Mouse (Mus musculus) hindbrain, embryonic 14.5 days (tissue): Measurements from ENCODE around the gene Ldhc. TPM values are rescaled to one million over a fixed set of nuclear protein-coding genes. Genes with fewer than 3 reads are reported as not detected.

Experiments used
- ATAC-seq: fragments of 200-750 bp; cut with Nextera tagmentation; 2 replicates; pipeline ENCODE4 v1.8.0; 2017; ENCODE audit warnings: moderate number of reproducible peaks, mild to moderate bottlenecking, moderate TSS enrichment, moderate library complexity; ENCODE audit not compliant: low FRiP score
- DNase-seq: peaks from one replicate; pipeline ENCODE4 v3.0.0-alpha.2; 2015; ENCODE audit warnings: low spot score
- H3K27ac ChIP-seq: fragments of 300-500 bp; sonication (generic); 2 replicates; pipeline ENCODE4 v1.5.1; 2014; ENCODE audit warnings: mild to moderate bottlenecking, moderate library complexity
- H3K27me3 ChIP-seq: fragments of 300-500 bp; sonication (generic); 2 replicates; pipeline ENCODE4 v1.6.1; 2014; ENCODE audit warnings: mild to moderate bottlenecking, low read length, mixed read lengths; ENCODE audit not compliant: control insufficient read depth, insufficient read depth
- H3K36me3 ChIP-seq: fragments of 300-500 bp; sonication (generic); replicated peaks from 2 replicates; pipeline ENCODE4 v1.6.1; 2014; ENCODE audit not compliant: control insufficient read depth, insufficient read depth
- H3K4me1 ChIP-seq: fragments of 300-500 bp; sonication (generic); replicated peaks from 2 replicates; pipeline ENCODE4 v1.6.1; 2014; ENCODE audit warnings: antibody characterized with exemption, low read length, mixed read lengths; ENCODE audit not compliant: control insufficient read depth, insufficient read depth
- H3K4me2 ChIP-seq: fragments of 300-500 bp; sonication (generic); replicated peaks from 2 replicates; pipeline ENCODE4 v1.6.1; 2014; ENCODE audit warnings: mild to moderate bottlenecking, moderate library complexity
- H3K4me3 ChIP-seq: fragments of 300-500 bp; sonication (generic); replicated peaks from 2 replicates; pipeline ENCODE4 v1.5.1; 2014; ENCODE audit warnings: mild to moderate bottlenecking, low read length
- H3K9ac ChIP-seq: fragments of 300-500 bp; sonication (generic); 2 replicates; pipeline ENCODE4 v1.6.1; 2014
- H3K9me3 ChIP-seq: fragments of 300-500 bp; sonication (generic); 2 replicates; pipeline ENCODE4 v1.6.1; 2016; ENCODE audit warnings: low read length; ENCODE audit not compliant: control insufficient read depth
- WGBS: fragments of 180-500 bp; shearing (Covaris S2); extraction: QIAGEN DNeasy Blood & Tissue Kit; methylation state at CpG from one replicate; pipeline ENCODE4 v1.1.7; 2014; 5-methylcytosine and 5-hydroxymethylcytosine counted together
- polyA plus RNA-seq: library from polyadenylated mRNA; unstranded; fragments of >200 nt; fragmentation: Nextera tagmentation; extraction: Ambion mirVana; gene quantifications from 2 replicates; pipeline ENCODE4 v1.2.1, GENCODE M21; 2014

Ldhc gene
- polyA plus RNA-seq, 1 experiment from 2014 or later, result 0.19 TPM

DNA sequence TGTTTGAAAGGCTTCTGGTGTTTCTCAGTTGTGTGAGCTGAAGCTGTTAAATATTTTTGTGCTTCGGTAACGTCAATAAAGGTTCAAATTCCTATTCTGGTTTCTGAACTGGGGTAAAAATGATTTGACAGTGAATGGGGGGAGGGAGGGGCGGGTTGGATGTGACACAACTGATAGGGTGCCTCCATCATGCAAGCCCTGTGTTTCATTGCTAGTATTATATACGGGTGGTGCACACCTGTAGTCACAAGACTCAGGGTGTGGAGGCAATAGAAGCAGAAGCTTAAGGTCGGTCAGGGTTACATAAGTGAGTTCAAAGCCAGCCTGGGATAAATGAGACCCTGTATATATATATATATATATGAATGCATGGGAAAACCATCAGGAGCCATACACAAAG lies 21.1 kb upstream of the Ldhc start:
- Histone ChIP-seq H3K9ac (no peak overlapping the region), H3K4me3 (no peak overlapping the region), H3K4me1 (peaks cover 21% of the 10 kb centered on the region), H3K27ac (no peak overlapping the region), H3K9me3 (no peaks in the 10 kb centered on the region), H3K4me2 (no peak overlapping the region), H3K27me3 (no peaks in the 10 kb centered on the region), H3K36me3 (no peaks in the 10 kb centered on the region)
- no peak for DNase-seq
- no peak for ATAC-seq
- 81% methylated on average over 5 of the region's 5 CpGs for WGBS

GRCm38 (mm10) chr7:46840326-46840725 lies 20.7 kb upstream of the Ldhc start:
- Histone ChIP-seq H3K4me1 (peaks cover 17% of the 10 kb centered on the region), H3K9me3 (no peaks in the 10 kb centered on the region), H3K27ac (no peak overlapping the region), H3K36me3 (no peaks in the 10 kb centered on the region), H3K27me3 (no peaks in the 10 kb centered on the region), H3K4me3 (no peak overlapping the region), H3K9ac (no peak overlapping the region), H3K4me2 (no peak overlapping the region)
- DNase-seq, result no peak
- WGBS, result 55% methylated on average over 4 of the region's 4 CpGs
- ATAC-seq, result no peak

DNA sequence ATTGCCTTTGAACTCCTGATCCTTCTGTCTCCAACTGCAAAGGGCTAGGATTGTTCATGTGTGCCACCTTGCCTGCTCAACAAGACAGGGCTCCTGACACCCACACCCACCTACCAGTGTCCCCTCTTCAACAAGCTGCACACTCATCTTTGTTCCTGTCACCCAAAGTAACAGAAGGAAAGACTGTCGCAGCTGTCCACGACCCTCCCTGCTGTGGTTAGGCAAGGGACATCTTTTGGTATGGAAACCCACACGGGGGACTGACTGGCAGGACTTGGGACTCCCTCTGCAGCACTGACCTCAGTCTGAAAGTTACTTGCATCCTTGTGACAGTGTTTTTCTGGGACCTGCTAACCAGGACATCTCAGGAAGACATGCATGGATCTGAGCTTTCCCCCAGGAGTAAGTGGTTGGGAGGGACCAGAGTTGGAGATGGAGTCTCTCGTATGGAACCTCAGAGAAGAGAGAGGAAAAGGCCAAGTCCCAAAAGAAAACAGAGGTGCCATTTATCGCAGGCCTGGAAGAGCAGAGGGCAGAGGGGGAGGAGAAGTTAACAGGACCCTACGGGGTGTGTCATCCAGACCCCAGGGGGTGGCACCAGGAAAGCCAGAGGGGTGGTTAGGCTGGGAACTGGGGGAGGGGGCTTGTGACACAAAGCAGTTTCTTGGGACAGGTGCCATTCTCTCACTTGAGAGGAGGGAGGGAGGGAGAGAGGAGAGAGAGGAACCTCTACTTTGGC lies 20.0 kb upstream of the Ldhc start, which contains the start of gene Ldha:
Gene Ldha (plus strand): TSS at position 689 of the 739 bp plus-strand sequence.
- Histone ChIP-seq H3K4me1 (peaks cover 14% of the 10 kb centered on the region), H3K9me3 (no peaks in the 10 kb centered on the region), H3K9ac (no peak within 1 kb of the TSS), H3K27me3 (no peaks in the 10 kb centered on the region), H3K27ac (no peak within 1 kb of the TSS), H3K4me3 (no peak within 1 kb of the TSS), H3K4me2 (no peak within 1 kb of the TSS), H3K36me3 (no peaks in the 10 kb centered on the region)
- WGBS, result 33% methylated on average over 6 of the region's 6 CpGs
- ATAC-seq, result no peak
- no peak for DNase-seq

DNA sequence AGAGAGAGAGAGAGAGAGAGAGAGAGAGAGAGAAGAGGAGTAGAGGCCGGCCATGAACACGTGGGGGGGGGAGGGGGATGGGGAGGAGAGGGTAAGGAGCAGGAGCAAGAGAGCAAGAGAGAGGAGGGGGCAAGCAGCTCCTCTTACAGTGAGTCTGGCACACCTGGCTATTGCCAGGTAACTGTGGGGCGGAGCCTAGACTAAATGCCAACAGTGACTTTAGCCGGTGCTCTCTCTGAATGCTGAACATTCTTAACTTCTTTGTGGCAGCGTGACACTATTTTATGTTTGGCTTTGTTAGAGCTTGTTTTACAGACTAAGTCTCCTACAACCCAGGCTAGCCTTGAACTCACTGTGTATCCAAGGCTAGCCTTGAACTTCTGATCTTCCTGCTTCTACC lies 18.7 kb upstream of the Ldhc start:
- no peak overlapping the region for H3K9ac ChIP-seq
- H3K4me1 ChIP-seq, result peaks cover 14% of the 10 kb centered on the region
- H3K27ac ChIP-seq, result no peak overlapping the region
- ATAC-seq, result no peak
- WGBS, result 33% methylated on average over 5 of the region's 5 CpGs
- no peaks in the 10 kb centered on the region for H3K9me3 ChIP-seq
- H3K4me2 ChIP-seq, result no peak overlapping the region
- no peaks in the 10 kb centered on the region for H3K36me3 ChIP-seq
- no peak for DNase-seq
- H3K4me3 ChIP-seq, result no peak overlapping the region
- no peaks in the 10 kb centered on the region for H3K27me3 ChIP-seq

- H3K9me3 ChIP-seq, result no peaks in the 10 kb centered on the region
- H3K4me1 ChIP-seq, result peaks cover 8% of the 10 kb centered on the region
- ATAC-seq (no peak), DNase-seq (no peak)
- H3K4me2 ChIP-seq, result no peak overlapping the region
- no peak overlapping the region for H3K4me3 ChIP-seq
- no peaks in the 10 kb centered on the region for H3K27me3 ChIP-seq
- no peak overlapping the region for H3K27ac ChIP-seq
- WGBS, result 93% methylated on average over 4 of the region's 4 CpGs
- H3K9ac ChIP-seq, result no peak overlapping the region
- peaks cover 6% of the 10 kb centered on the region; the same call in 1 of the 2 replicates for H3K36me3 ChIP-seq
Observed at GRCm38 (mm10) chr7:46843576-46843975, 17.4 kb upstream of the Ldhc start.

- WGBS, result under 1% methylated on average over 50 of the region's 51 CpGs
- peak overlapping the region; percentile 90 for H3K27ac ChIP-seq
- peak overlapping the region; percentile 89 for H3K4me3 ChIP-seq
- peak overlapping the region; percentile 99 for H3K4me2 ChIP-seq
- ATAC-seq (peak; percentile 89), DNase-seq (peak; percentile 91)
- H3K36me3 ChIP-seq, result peaks cover 23% of the 10 kb centered on the region
- no peaks in the 10 kb centered on the region for H3K27me3 ChIP-seq
- no peaks in the 10 kb centered on the region; the same call in 1 of the 2 replicates for H3K4me1 ChIP-seq
- peak overlapping the region; percentile 87 for H3K9ac ChIP-seq
- H3K9me3 ChIP-seq, result no peaks in the 10 kb centered on the region
Observed at GRCm38 (mm10) chr7:46845211-46845977, 15.6 kb upstream of the Ldhc start.

- under 1% methylated on average over 36 of the region's 36 CpGs for WGBS
- Histone ChIP-seq H3K9me3 (no peaks in the 10 kb centered on the region), H3K9ac (peak overlapping the region; percentile 87), H3K27ac (peak overlapping the region; percentile 90), H3K4me2 (peak overlapping the region; percentile 99), H3K4me1 (no peaks in the 10 kb centered on the region; the same call in 1 of the 2 replicates), H3K36me3 (peaks cover 30% of the 10 kb centered on the region), H3K27me3 (no peaks in the 10 kb centered on the region), H3K4me3 (peak overlapping the region; percentile 89)
- DNase-seq (peak; percentile 39), ATAC-seq (peak; percentile 54)
Observed at GRCm38 (mm10) chr7:46845978-46846485, 15.0 kb upstream of the Ldhc start.

DNA sequence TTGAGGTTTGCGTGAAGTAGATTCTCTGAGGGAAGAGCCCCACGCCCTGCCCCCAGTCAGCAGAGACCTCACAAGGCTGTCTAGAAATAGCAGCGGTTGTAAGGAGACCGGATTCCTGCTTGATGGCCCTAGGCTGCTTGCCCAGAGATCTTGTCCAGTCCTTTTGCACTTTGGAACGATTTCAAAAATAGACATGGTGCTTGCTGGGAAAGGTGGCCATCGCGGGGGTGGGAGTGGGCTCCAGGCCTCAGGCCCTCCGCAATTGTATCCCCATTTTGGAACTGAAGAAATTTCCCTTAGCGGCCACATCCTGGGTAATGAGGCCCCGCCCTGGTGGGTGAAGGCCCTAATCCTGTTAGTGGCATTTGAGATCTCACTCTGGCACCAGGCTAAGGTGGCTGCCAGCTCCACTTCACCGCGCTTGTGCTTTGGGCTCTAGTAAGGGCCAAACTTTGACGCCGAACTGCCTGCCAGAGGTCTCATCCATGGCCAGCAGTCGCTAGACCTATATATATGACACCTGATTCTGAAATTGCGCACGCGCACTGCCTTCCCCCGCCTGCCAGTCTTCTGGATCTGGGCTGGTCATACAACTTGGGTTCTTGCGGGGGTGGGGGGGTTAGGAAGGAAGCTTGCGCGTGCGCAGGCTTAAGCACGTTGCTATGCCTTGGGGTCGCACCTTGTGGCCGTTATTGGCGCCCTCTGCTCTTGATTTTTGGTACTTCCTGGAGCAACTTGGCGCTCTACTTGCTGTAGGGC lies 14.3 kb upstream of the Ldhc start:
- Histone ChIP-seq H3K4me2 (peak overlapping the region; percentile 99), H3K36me3 (peaks cover 36% of the 10 kb centered on the region), H3K4me3 (peak overlapping the region; percentile 89), H3K4me1 (no peaks in the 10 kb centered on the region; the same call in 1 of the 2 replicates), H3K9ac (peak overlapping the region; percentile 87), H3K27ac (peak overlapping the region; percentile 90), H3K27me3 (no peaks in the 10 kb centered on the region), H3K9me3 (no peaks in the 10 kb centered on the region)
- ATAC-seq (peak; percentile 56), DNase-seq (peak; percentile 74)
- under 1% methylated on average over 28 of the region's 28 CpGs for WGBS

- peaks cover 62% of the 10 kb centered on the region for H3K36me3 ChIP-seq
Observed at GRCm38 (mm10) chr7:46849287-46849686, 11.7 kb upstream of the Ldhc start.

More at GRCm38 (mm10) chr7:46849287-46849686, 11.7 kb upstream of the Ldhc start:
- Histone ChIP-seq H3K27ac (no peak overlapping the region), H3K9me3 (no peaks in the 10 kb centered on the region), H3K27me3 (no peaks in the 10 kb centered on the region), H3K4me3 (no peak overlapping the region), H3K9ac (no peak overlapping the region), H3K4me2 (no peak overlapping the region), H3K4me1 (no peaks in the 10 kb centered on the region; the same call in 1 of the 2 replicates)
- no peak for DNase-seq
- WGBS, result 58% methylated on average over 5 of the region's 5 CpGs
- no peak for ATAC-seq
